Mouse (Mus musculus) heart, embryonic 12.5 days (tissue): Measurements from ENCODE around the gene Arhgap28. TPM values are rescaled to one million over a fixed set of nuclear protein-coding genes. Genes with fewer than 3 reads are reported as not detected.
"Not testable (repeated sequence)": the region's sequence is repeated elsewhere in the genome, so short reads cannot be mapped to it uniquely, and the experiment has no call there.

Experiments used
- ATAC-seq: fragments of 200-750 bp; cut with Nextera tagmentation; 2 replicates; pipeline ENCODE4 v1.8.0; 2017; ENCODE audit warnings: moderate TSS enrichment, moderate library complexity; ENCODE audit not compliant: insufficient number of reproducible peaks, low FRiP score
- H3K27ac ChIP-seq: fragments of 300-500 bp; sonication (generic); 2 replicates; pipeline ENCODE4 v1.5.1; 2016; ENCODE audit warnings: mild to moderate bottlenecking, moderate library complexity; ENCODE audit not compliant: poor library complexity, severe bottlenecking
- H3K27me3 ChIP-seq: fragments of 300-500 bp; sonication (generic); replicated peaks from 2 replicates; pipeline ENCODE4 v1.6.1; 2016; ENCODE audit warnings: mild to moderate bottlenecking, moderate library complexity
- H3K36me3 ChIP-seq: fragments of 300-500 bp; sonication (generic); 2 replicates; pipeline ENCODE4 v1.6.1; 2016; ENCODE audit warnings: mild to moderate bottlenecking, moderate library complexity
- H3K4me1 ChIP-seq: fragments of 300-500 bp; sonication (generic); replicated peaks from 2 replicates; pipeline ENCODE4 v1.6.1; 2016; ENCODE audit warnings: mild to moderate bottlenecking
- H3K4me2 ChIP-seq: fragments of 300-500 bp; sonication (generic); 2 replicates; pipeline ENCODE4 v1.6.1; 2016; ENCODE audit warnings: mild to moderate bottlenecking, moderate library complexity
- H3K4me3 ChIP-seq: fragments of 300-500 bp; sonication (generic); 2 replicates; pipeline ENCODE4 v1.5.1; 2016; ENCODE audit warnings: mild to moderate bottlenecking
- H3K9ac ChIP-seq: fragments of 300-500 bp; sonication (generic); 2 replicates; pipeline ENCODE4 v1.6.1; 2016; ENCODE audit warnings: mild to moderate bottlenecking, moderate library complexity
- H3K9me3 ChIP-seq: fragments of 300-500 bp; sonication (generic); replicated peaks from 2 replicates; pipeline ENCODE4 v1.6.1; 2016; ENCODE audit warnings: mild to moderate bottlenecking, moderate library complexity
- WGBS: fragments of 180-500 bp; shearing (Covaris S2); methylation state at CpG from one replicate; pipeline ENCODE4 v1.1.7; 2016; 5-methylcytosine and 5-hydroxymethylcytosine counted together
- polyA plus RNA-seq: library from polyadenylated mRNA; unstranded; fragments of >200 nt; fragmentation: Nextera tagmentation; extraction: Ambion mirVana; gene quantifications from 2 replicates; pipeline ENCODE4 v1.2.1, GENCODE M21; 2016

The Arhgap28 gene
- polyA plus RNA-seq, 1 experiment from 2014 or later = 25.4 TPM

GRCm38 (mm10) chr17:67869731-67870601, 134.0 kb downstream of the Arhgap28 start:
- Histone ChIP-seq H3K36me3 (peaks cover 40% of the 10 kb centered on the region), H3K9ac (no peak overlapping the region), H3K4me1 (peaks cover 4% of the 10 kb centered on the region; the same call in 1 of the 2 replicates), H3K27ac (no peak overlapping the region), H3K4me3 (no peak overlapping the region), H3K4me2 (no peak overlapping the region), H3K27me3 (peaks cover 51% of the 10 kb centered on the region), H3K9me3 (peaks cover 9% of the 10 kb centered on the region; the same call in 1 of the 2 replicates)
- 67% methylated on average over 23 of the region's 23 CpGs for WGBS
- peak; percentile 69 for ATAC-seq

- WGBS = 73% methylated on average over 20 of the region's 20 CpGs
- Histone ChIP-seq H3K4me3 (no peak overlapping the region), H3K36me3 (peaks cover 29% of the 10 kb centered on the region), H3K27me3 (peaks cover 52% of the 10 kb centered on the region), H3K9ac (no peak overlapping the region), H3K4me1 (peaks cover 7% of the 10 kb centered on the region; the same call in 1 of the 2 replicates), H3K4me2 (no peak overlapping the region), H3K27ac (peak overlapping the region; percentile 8; the same call in 1 of the 2 replicates), H3K9me3 (peaks cover 9% of the 10 kb centered on the region; the same call in 1 of the 2 replicates)
- ATAC-seq = no peak
These were observed 137.2 kb downstream of the Arhgap28 start for GRCm38 (mm10) chr17:67866541-67867241.

GRCm38 (mm10) chr17:67866026-67866425, 137.9 kb downstream of the Arhgap28 start:
- no peak overlapping the region for H3K9ac ChIP-seq
- H3K9me3 ChIP-seq = peaks cover 9% of the 10 kb centered on the region; the same call in 1 of the 2 replicates
- 85% methylated on average over 9 of the region's 9 CpGs for WGBS
- H3K4me3 ChIP-seq = no peak overlapping the region
- peaks cover 27% of the 10 kb centered on the region for H3K36me3 ChIP-seq
- no peak overlapping the region for H3K4me2 ChIP-seq
- no peak for ATAC-seq
- H3K27ac ChIP-seq = no peak overlapping the region
- peaks cover 58% of the 10 kb centered on the region for H3K27me3 ChIP-seq
- H3K4me1 ChIP-seq = peaks cover 7% of the 10 kb centered on the region; the same call in 1 of the 2 replicates

GRCm38 (mm10) chr17:67864912-67865311, 139.0 kb downstream of the Arhgap28 start:
- peaks cover 65% of the 10 kb centered on the region for H3K27me3 ChIP-seq
- no peak overlapping the region for H3K9ac ChIP-seq
- H3K36me3 ChIP-seq = peaks cover 28% of the 10 kb centered on the region
- peaks cover 7% of the 10 kb centered on the region; the same call in 1 of the 2 replicates for H3K4me1 ChIP-seq
- no peak for ATAC-seq
- H3K4me3 ChIP-seq = no peak overlapping the region
- no peak overlapping the region for H3K27ac ChIP-seq
- WGBS = 76% methylated on average over 3 of the region's 3 CpGs
- no peak overlapping the region for H3K4me2 ChIP-seq
- H3K9me3 ChIP-seq = peaks cover 9% of the 10 kb centered on the region; the same call in 1 of the 2 replicates

- no peak overlapping the region for H3K9ac ChIP-seq
- peaks cover 7% of the 10 kb centered on the region; the same call in 1 of the 2 replicates for H3K4me1 ChIP-seq
- H3K9me3 ChIP-seq = peaks cover 9% of the 10 kb centered on the region; the same call in 1 of the 2 replicates
- H3K4me3 ChIP-seq = no peak overlapping the region
- H3K4me2 ChIP-seq = no peak overlapping the region
- no peak overlapping the region for H3K27ac ChIP-seq
- ATAC-seq = peak; percentile 46; the same call in 1 of the 2 replicates
- H3K27me3 ChIP-seq = peaks cover 63% of the 10 kb centered on the region
- WGBS = 35% methylated on average over 10 of the region's 10 CpGs
- H3K36me3 ChIP-seq = peaks cover 28% of the 10 kb centered on the region
These were observed 139.6 kb downstream of the Arhgap28 start for GRCm38 (mm10) chr17:67864363-67864762.

- Histone ChIP-seq H3K27ac (no peak overlapping the region), H3K9me3 (peaks cover 4% of the 10 kb centered on the region; the same call in 1 of the 2 replicates), H3K9ac (no peak overlapping the region), H3K4me1 (peaks cover 7% of the 10 kb centered on the region; the same call in 1 of the 2 replicates), H3K36me3 (peaks cover 39% of the 10 kb centered on the region), H3K4me2 (no peak overlapping the region), H3K27me3 (peaks cover 53% of the 10 kb centered on the region), H3K4me3 (no peak overlapping the region)
- 78% methylated on average over 16 of the region's 16 CpGs for WGBS
- no peak for ATAC-seq
These were observed 142.0 kb downstream of the Arhgap28 start for GRCm38 (mm10) chr17:67861744-67862535.

GRCm38 (mm10) chr17:67861080-67861630, 142.8 kb downstream of the Arhgap28 start:
- Histone ChIP-seq H3K36me3 (peaks cover 42% of the 10 kb centered on the region), H3K27ac (no peak overlapping the region), H3K9me3 (peaks cover 4% of the 10 kb centered on the region; the same call in 1 of the 2 replicates), H3K4me3 (no peak overlapping the region), H3K4me2 (no peak overlapping the region), H3K9ac (no peak overlapping the region), H3K27me3 (peaks cover 45% of the 10 kb centered on the region), H3K4me1 (peaks cover 7% of the 10 kb centered on the region; the same call in 1 of the 2 replicates)
- no peak for ATAC-seq
- WGBS = 87% methylated on average over 10 of the region's 10 CpGs

- H3K27me3 ChIP-seq, H3K4me3 ChIP-seq, H3K4me1 ChIP-seq, ATAC-seq, H3K9ac ChIP-seq, H3K4me2 ChIP-seq, H3K27ac ChIP-seq, H3K9me3 ChIP-seq: not testable (repeated sequence)
- H3K36me3 ChIP-seq = peaks cover 24% of the 10 kb centered on the region
- whole genome bisulfite sequencing = 91% methylated on average over 2 of the region's 2 CpGs
These were observed 162.4 kb downstream of the Arhgap28 start for GRCm38 (mm10) chr17:67841494-67841893.

- no peak overlapping the region for H3K27ac ChIP-seq
- WGBS = 80% methylated on average over 13 of the region's 13 CpGs
- H3K36me3 ChIP-seq = peaks cover 13% of the 10 kb centered on the region; the same call in 1 of the 2 replicates
- peaks cover 6% of the 10 kb centered on the region for H3K9me3 ChIP-seq
- no peak for ATAC-seq
- no peak overlapping the region for H3K4me2 ChIP-seq
- H3K4me1 ChIP-seq = no peaks in the 10 kb centered on the region
- no peak overlapping the region for H3K9ac ChIP-seq
- H3K27me3 ChIP-seq = no peaks in the 10 kb centered on the region
- H3K4me3 ChIP-seq = no peak overlapping the region
These were observed 165.0 kb downstream of the Arhgap28 start for GRCm38 (mm10) chr17:67838948-67839347.

- Histone ChIP-seq H3K4me1 (no peaks in the 10 kb centered on the region), H3K4me3 (no peak overlapping the region), H3K36me3 (peaks cover 9% of the 10 kb centered on the region; the same call in 1 of the 2 replicates), H3K27me3 (no peaks in the 10 kb centered on the region), H3K9ac (no peak overlapping the region), H3K9me3 (peaks cover 6% of the 10 kb centered on the region), H3K27ac (no peak overlapping the region), H3K4me2 (no peak overlapping the region)
- no peak for ATAC-seq
- 56% methylated on average over 17 of the region's 17 CpGs for WGBS
These were observed 166.4 kb downstream of the Arhgap28 start for GRCm38 (mm10) chr17:67837351-67838090.
